Mouse (Mus musculus) urinary bladder, postnatal 25 days (tissue): Measurements from ENCODE around the gene Plcg2.

Experiments used
- DNase-seq: peaks from one replicate; pipeline ENCODE4 v3.0.0; 2022; ENCODE audit warnings: low spot score

The Plcg2 gene

DNA sequence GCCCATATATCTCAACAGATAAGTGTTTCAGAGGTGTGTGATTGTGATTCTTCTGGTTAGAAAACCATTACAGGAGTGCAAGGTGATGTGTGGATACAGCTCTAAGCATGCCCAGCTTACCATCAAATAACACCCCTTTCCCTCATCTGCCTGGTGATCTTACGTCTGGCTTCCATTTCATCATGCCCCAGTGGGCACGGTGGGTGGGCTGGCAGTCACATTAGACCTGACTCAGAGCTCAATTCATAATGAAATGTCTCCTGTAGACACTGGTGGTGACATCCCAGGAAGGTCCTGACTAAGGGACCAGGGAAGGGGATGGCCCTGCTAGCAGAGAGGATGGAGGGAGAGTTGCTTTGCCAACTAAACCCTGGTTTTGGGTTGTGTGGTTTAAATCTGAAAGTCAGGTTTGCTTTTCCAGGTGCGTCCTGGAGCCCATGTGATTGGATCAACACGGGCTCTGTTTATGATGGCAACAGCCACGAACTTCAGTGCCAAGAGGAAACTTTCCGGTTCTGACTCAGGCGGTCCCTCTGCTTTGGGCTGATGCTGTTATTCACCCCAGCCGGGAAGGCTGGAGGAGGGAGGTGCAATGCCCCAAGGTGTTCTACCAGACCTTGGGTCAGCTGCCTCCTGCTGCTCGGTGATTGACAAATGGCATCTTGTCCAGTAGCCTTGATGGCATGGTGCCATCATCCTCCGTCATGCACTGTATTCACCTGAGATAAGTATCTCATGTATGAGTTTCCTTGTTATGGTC lies 9.7 kb upstream of the Plcg2 start:
- DNase-seq = no peak

DNA sequence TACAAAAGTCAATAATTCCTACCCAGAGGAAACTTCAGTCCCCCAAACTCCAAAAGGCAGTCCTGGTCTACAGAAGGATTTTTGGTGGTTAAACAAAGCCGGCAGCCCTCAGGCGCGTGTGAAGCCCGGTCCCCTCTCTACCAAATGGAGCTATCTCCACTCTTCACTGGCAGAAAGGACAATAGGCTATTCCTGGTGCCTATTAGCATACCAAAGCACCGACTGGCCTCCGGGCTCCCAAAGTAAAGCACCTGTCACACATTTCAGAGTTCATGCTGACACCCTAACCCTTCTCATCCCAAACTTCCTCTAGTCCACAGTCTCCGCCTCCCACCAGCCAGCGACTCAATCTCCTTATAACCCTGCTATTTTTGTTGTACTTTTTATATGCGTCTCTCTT lies 4.5 kb upstream of the Plcg2 start:
- no peak for DNase-seq

DNA sequence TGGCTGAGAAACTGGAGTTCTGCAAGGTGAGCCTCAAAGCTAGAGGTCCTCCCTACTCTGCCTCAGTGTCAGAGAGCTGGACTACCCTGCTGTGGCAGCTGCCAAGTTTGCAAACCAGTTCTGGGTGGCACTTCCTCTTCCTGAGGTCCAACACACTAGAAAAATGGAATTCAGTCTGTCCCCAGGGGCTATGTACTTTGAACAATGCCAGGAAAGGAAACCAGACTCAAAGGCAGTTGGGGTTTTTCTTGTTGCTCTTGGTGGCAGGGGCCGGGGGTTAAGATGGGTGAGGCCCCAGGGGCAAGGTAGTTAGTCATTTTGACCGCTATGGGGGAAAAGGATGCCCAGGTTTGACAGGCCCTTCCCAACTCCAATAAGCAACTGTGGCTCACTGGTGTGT lies 3.2 kb upstream of the Plcg2 start:
- no peak for DNase-seq

DNA sequence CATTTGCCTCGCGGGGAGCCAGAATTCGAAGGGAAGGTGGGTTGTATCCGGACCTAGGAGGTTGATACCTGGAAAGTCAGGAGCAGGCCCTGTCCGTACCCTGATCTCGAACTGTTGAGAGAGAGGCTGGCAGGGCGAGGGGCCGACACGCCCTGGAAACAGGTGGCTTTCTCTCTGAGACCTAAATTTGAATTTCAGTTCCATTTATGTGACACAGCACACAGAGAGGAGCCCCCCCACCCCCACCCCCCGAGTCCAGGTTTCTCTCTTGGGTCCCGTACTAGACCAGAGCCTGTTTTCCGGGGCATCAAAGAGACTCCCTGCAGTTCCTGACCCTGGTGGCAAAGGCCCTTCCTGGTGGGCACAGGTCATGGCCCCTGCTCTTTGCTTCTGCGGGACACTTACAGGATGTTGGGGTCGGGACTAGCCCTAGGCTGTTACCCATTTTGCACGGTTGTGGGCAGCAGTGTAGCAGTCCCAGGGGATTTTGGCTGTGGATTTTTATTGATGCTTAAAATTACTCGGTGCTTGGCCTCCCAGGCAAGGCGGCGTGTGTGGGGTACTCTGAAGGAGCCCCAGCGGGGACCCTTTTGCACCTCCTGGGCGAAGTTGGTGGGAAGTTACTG lies 937 bp downstream of the Plcg2 start:
- DNase-seq = no peak

DNA sequence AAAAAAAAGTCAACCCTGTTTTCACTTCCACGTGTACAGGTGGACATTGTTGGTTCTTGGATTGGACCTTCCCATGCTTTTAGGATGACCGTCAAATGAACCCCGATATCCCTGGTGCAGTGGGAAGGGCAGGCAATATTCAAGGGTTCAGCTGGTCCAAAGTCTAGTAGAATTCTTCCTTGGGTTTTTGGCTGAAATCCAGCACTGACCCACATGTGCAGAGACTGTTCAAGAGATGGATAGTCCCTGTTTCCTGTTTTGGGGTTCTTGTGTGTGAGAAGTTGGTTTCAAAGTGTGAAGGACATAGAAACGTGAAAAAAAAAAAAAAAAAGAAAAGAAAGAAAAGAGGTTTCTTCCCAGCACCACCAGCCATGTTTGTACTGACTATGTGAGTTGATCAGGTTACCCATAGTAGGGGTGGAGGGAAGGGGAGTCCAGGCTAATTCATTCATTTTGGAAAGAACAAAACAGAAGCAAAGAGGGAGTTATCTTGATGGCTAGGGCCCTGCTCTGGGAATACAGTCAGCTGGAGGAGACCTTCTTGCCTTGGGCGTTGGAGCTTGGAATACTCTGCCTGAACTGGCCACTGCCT lies 2.2 kb downstream of the Plcg2 start:
- no peak for DNase-seq

DNA sequence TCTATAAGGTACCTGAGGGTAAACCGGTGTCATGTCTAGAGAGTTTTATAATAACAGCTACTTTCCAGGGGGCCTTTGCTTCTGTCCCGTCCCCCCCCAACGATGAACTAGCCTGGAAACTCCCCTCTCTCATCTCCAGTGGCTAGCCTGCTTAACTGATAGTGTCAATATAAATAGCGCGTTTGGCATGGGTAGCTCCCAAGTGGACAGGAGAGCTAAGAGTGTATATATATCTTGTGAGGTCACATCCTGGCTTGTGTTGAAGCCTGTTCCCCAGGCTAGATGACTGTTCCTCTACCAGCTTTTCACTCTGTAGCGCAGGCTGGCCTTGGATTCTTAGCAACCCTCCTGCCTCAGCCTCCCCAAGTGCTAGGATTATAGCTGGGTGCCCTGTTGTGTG lies 3.2 kb downstream of the Plcg2 start:
- DNase-seq = no peak

DNA sequence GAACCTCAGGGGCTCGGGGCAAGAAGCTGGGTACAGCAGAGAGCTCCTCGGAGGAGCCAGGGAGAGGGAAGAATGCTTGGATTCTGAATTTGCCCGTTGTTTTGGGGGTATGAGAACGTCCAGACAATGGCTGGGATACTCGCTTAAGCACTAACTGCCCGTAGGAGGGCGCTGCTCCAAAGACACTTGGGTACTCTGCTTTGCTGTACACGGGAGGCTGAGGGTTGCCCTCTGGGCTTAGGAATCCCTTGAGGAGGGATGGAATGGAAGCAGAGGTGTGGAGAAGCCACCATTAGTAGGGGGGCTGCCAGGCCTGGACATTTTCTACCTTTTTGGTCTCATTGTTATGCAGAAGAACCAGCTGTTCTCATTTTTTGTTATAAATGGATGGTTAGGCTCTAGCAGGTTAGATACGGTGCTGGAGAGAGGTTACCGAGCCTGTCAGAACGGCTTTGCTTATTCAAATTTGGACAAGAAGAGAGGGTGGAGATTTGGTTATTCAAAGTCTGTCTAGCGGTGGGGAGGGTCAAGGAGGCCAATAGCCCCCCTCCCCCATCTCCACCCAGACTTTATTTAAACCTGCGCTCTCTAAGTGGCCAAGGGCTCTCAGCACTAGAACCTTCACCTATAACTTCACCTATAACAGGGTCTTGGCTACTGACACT lies 5.4 kb downstream of the Plcg2 start:
- no peak for DNase-seq

- DNase-seq = no peak
Observed at GRCm38 (mm10) chr8:117507703-117508102, 9.6 kb downstream of the Plcg2 start.

GRCm38 (mm10) chr8:117516876-117517565 lies 18.9 kb downstream of the Plcg2 start:
- DNase-seq = no peak

DNA sequence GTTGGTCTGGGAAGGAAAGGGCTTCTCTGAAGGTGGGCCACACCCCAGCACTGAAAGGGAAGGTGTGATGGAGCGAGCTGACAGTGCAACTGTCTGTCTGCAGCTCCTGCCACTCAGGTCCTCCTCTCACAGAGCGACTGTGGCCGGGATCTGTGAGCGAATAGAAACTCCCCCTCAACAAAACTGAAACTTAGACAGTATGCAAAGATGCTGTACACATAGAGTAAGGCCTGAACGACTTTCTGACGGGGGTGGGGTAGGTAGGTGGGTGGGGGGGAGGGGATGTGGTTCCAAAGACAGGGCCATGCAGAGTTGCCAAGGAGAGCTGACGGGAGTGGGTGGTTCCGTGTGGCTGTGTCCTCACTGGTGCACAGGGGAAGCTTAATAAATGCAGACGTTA lies 19.8 kb downstream of the Plcg2 start:
- DNase-seq = no peak

- DNase-seq = no peak
Observed at GRCm38 (mm10) chr8:117518873-117519272, 20.8 kb downstream of the Plcg2 start.

- DNase-seq = no peak
Observed at GRCm38 (mm10) chr8:117526185-117526584, 28.1 kb downstream of the Plcg2 start.

GRCm38 (mm10) chr8:117527983-117528382 lies 29.9 kb downstream of the Plcg2 start:
- no peak for DNase-seq

- DNase-seq = no peak
Observed at GRCm38 (mm10) chr8:117529177-117529576, 31.1 kb downstream of the Plcg2 start.

DNA sequence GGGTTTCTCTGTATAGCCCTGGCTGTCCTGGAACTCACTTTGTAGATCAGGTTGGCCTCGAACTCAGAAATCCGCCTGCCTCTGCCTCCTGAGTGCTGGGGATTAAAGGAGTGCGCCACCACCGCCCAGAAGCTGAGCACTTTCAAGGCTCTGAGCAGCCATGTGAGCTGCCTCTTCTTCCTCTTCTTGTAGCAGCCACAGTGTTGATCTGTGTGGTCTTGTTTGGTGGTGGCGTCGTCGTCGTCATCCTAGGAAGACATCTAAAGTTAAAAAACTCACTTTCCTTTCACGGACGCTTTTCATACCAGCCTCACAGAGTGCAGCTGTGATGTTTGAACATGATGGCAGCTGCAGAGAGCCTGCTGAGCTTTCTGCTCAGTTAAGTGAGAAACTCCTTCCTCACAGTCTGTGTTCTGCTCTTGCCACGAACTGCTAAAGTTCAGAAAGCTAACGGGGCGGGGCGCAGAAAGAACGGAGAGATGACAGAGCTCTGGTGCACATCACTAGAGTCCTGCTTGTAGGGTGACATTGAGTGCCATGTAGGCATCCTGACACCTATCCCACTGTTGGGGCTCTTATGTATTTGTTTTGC lies 34.4 kb downstream of the Plcg2 start:
- no peak for DNase-seq

DNA sequence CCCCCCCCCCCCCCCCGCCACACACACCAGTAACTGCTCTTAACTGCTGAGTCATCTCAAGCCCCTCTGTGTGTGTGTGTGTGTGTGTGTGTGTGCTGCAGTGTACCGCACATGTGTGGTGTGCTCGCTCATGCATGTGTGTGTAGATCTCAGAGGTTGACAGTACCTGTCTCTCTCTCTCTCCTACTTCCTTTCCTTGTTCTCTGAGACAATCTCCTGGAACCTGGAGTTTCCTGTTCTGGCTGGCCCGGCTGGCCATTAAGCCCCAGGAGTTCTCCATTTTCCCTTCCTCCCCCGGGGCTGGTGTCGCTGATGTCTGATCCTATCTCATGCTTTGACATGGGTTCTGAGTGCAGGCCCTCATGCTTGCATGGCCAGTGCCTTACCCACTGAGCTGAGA lies 38.8 kb downstream of the Plcg2 start:
- no peak for DNase-seq

DNA sequence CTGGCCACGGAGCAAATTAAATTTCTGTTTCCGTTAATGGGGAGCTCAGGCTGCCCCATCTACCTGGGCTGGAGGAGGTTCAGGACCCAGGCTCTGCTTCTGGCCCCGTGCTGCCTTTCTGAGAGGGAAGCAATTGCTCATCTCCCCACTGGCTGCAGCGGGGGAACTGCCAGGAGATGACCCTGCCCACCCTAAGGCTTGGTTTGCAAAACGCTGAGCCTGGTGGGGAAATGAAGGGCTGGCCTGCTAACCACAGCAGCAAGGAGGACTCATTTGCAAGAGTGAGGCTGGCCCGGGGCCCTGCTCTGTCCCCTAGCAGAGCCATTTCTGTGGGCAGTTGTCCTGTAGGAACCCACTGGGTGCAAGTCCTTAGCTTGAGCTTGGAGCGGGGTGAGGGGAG lies 39.7 kb downstream of the Plcg2 start:
- DNase-seq = no peak

DNA sequence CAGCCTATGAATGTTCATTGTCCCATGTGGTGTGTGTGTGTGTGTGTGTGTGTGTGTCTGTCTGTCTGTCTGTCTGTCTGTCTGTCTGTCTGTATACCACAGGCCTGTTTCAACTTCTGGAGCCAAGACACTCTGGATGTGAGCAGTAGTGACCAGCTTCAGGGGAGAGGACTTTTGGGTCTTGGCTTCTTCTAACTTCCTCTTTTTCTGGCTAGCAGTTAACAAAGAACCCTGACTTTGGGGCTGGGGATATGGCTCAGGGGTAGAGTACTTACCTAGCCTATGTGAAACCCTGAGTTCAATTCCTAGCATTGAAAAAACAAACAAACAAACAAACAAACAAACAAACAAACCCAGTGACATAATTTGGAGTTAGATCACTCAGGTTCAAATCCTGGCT lies 44.9 kb downstream of the Plcg2 start:
- no peak for DNase-seq

DNA sequence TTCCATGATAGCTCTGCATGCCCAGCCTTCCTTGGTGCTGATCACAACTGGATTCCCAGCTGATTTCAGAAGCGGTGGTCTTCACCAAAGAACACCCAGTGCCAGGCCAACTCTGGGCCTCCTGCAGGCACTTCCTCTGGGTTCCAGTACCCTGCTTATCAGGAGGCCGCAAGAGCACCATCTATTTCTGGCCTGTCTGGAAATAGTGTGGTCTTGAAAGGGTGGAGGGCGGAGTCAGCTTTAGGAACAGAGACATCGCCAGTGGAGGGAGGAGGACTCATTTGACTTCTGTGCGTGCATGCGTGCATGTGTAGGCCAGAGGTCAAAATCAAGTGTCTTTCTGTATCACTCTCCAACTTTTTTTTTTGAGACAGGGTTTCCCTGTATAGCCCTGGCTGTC lies 45.7 kb downstream of the Plcg2 start:
- no peak for DNase-seq

- DNase-seq = no peak
Observed at GRCm38 (mm10) chr8:117545043-117545442, 47.0 kb downstream of the Plcg2 start.

DNA sequence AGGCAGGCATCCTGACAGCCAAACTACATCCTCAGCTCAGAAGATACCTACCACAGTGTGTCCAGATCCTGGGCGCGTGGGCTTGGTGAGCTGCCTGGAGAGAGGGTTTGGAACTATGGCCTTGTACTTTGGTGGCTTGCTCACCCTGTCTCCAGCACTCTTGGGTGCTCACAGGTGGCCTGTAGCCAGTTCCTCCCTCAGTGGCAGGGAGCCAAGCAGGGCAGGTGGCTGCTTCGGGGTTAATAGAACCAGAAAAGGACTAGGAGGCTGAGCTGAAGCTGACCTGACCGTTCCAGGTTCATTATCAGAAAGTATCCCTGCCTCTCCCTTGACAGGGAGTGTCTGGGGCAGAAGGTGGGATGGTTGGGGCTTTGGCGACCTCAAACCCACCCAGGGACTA lies 48.3 kb downstream of the Plcg2 start:
- no peak for DNase-seq

- DNase-seq = no peak
Observed at GRCm38 (mm10) chr8:117547945-117548344, 49.9 kb downstream of the Plcg2 start.
